Mouse (Mus musculus): Measurements from ENCODE around the gene Rab6a.

Rab6a gene

DNA sequence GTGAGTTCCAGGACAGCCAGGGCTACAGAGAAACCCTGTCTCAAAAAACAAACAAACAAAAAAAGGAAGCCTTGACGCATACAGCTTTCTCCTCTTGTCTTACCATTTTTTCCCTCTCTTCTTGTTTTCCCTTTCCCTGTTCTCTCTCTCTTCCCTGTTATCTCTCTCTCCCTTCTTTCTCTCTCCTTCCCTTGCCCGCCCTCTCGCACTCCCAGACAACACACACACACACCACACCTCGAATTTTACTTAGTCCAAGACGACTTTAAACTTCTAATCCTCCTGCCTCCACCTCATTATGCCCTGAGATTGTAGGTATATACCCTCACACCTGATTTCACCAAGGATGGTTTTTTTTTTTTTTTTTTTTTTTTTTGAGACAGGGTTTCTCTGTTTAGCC lies 76.9 kb downstream of the Rab6a start:
- DNase-seq: no peak

DNA sequence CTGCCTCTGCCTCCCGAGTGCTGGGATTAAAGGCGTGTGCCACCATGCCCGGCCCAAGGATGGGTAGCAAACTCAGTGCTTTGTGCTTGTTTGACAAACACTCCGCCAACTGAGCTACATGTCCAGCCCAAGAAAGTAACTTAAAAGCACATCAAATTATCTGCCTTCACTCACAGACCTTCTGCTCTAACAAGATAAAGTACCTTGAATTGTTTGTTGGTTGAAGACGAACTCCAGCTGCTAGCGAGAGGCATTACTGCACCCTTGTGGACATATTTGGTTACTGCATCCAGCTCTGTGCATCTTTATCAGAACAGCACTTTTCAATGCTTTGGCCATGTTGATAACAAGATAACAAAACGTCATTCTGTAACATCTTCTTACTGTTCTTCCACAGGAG lies 77.3 kb downstream of the Rab6a start:
- DNase-seq: peak; percentile 37 to 51

DNA sequence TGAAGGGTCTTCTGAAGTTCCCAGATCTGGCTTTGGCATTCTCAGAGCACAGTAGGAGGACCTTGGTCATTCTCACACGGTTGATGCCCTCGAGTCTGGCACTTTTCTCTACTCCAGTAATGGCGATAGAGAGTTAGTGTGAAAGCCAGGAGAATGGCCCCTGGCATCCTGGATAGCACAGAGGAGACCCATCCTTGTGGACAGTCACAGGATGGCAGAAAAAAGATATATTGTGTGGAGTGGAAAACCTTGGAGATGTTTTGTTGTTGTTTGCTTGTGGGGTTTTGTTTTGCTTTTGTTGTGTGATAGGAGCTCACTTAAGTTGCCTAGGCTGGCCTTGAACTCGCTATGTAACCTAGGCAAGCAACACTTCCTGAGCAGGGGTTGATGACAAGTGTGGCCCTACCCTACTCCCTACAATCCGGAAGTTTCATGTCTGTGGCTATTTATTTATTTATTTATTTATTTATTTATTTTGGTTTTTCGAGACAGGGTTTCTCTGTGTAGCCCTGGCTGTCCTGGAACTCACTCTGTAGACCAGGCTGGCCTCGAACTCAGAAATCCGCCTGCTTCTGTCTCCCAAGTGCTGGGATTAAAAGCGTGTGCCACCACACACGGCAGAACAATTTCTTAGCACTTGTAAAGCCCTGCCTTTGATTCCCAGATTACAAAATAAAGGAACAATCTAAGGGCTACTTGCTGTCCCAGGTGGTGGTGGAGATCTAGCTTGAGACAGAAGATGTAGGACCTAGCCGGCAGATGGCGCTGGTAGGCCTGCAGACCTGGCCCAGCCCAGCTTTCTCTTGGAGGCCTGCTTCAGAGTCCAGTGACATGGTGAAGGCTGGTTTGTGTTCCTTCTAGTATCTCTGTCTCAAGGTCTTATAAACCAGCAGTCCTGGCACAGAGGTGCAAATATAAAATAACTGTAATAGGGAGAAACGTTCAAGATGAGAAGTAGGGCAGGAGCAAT lies 78.1 kb downstream of the Rab6a start:
- peak; percentile 82 to 85 for DNase-seq

DNA sequence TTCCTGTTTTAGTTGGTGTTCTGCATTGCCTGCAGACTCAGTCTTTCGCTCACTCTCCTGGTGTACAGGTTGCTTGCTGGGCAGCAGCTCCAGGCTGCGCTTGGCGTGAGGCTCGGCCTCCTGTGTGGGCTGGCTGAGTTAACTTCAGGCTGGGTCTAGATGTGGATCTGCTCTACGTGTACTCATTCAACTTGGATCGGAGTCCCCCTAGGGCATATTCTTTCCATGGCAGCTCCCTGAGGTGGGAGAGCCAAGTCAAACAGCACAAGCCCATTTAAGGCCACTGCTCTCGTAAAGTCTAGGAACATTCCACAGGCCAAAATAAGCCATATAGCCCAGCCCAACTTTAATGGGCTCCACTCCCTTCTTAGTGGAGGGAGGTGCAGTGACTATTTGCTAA lies 81.3 kb downstream of the Rab6a start:
- DNase-seq: no peak
